Mouse (Mus musculus) lung, postnatal 0 days (tissue): ENCODE data around the gene Hira. TPM values are rescaled to one million over a fixed set of nuclear protein-coding genes. Genes with fewer than 3 reads are reported as not detected.

Experiments used
- ATAC-seq: fragments of 200-750 bp; cut with Nextera tagmentation; 2 replicates; pipeline ENCODE4 v1.8.0; 2017; ENCODE audit warnings: moderate library complexity
- DNase-seq: peaks from one replicate; pipeline ENCODE4 v3.0.0-alpha.2; 2016; ENCODE audit warnings: low spot score
- H3K27ac ChIP-seq: fragments of 300-500 bp; sonication (generic); 2 replicates; pipeline ENCODE4 v1.5.1; 2014; ENCODE audit warnings: antibody characterized with exemption, mild to moderate bottlenecking, low read length, mixed read lengths
- H3K27me3 ChIP-seq: fragments of 300-500 bp; sonication (generic); replicated peaks from 2 replicates; pipeline ENCODE4 v1.6.1; 2014; ENCODE audit warnings: low read length, mixed read lengths; ENCODE audit not compliant: insufficient read depth
- H3K36me3 ChIP-seq: fragments of 300-500 bp; sonication (generic); 2 replicates; pipeline ENCODE4 v1.6.1; 2014; ENCODE audit warnings: low read length, mixed read lengths; ENCODE audit not compliant: insufficient read depth
- H3K4me1 ChIP-seq: fragments of 300-500 bp; sonication (generic); 2 replicates; pipeline ENCODE4 v1.6.1; 2014; ENCODE audit warnings: antibody characterized with exemption, low read depth, low read length, mixed read lengths; ENCODE audit not compliant: insufficient read depth
- H3K4me2 ChIP-seq: fragments of 300-500 bp; sonication (generic); replicated peaks from 2 replicates; pipeline ENCODE4 v1.6.1; 2014; ENCODE audit warnings: low read depth, mild to moderate bottlenecking, low read length, moderate library complexity, mixed read lengths
- H3K4me3 ChIP-seq: fragments of 300-500 bp; sonication (generic); 2 replicates; pipeline ENCODE4 v1.5.1; 2014; ENCODE audit warnings: low read depth, low read length
- H3K9ac ChIP-seq: fragments of 300-500 bp; sonication (generic); replicated peaks from 2 replicates; pipeline ENCODE4 v1.6.1; 2014; ENCODE audit warnings: low read depth, mild to moderate bottlenecking
- H3K9me3 ChIP-seq: fragments of 300-500 bp; sonication (generic); 2 replicates; pipeline ENCODE4 v1.6.1; 2016; ENCODE audit warnings: low read length, mixed read lengths
- CTCF ChIP-seq: IDR thresholded peaks from 2 replicates; pipeline ENCODE4 v1.5.1; 2016; ENCODE audit warnings: antibody characterized with exemption, mild to moderate bottlenecking
- EP300 ChIP-seq: IDR thresholded peaks from 2 replicates; pipeline ENCODE4 v1.6.1; 2016; ENCODE audit warnings: antibody characterized with exemption, mild to moderate bottlenecking, control low read depth
- WGBS: fragments of 180-500 bp; shearing (Covaris S2); extraction: QIAGEN DNeasy Blood & Tissue Kit; methylation state at CpG from one replicate; pipeline ENCODE4 v1.1.7; 2014; 5-methylcytosine and 5-hydroxymethylcytosine counted together
- polyA plus RNA-seq: library from polyadenylated mRNA; unstranded; fragments of >200 nt; fragmentation: Nextera tagmentation; extraction: Ambion mirVana; gene quantifications from 2 replicates; pipeline ENCODE4 v1.2.1, GENCODE M21; 2015

The Hira gene
- polyA plus RNA-seq, 1 experiment from 2014 or later: 8.4 TPM

DNA sequence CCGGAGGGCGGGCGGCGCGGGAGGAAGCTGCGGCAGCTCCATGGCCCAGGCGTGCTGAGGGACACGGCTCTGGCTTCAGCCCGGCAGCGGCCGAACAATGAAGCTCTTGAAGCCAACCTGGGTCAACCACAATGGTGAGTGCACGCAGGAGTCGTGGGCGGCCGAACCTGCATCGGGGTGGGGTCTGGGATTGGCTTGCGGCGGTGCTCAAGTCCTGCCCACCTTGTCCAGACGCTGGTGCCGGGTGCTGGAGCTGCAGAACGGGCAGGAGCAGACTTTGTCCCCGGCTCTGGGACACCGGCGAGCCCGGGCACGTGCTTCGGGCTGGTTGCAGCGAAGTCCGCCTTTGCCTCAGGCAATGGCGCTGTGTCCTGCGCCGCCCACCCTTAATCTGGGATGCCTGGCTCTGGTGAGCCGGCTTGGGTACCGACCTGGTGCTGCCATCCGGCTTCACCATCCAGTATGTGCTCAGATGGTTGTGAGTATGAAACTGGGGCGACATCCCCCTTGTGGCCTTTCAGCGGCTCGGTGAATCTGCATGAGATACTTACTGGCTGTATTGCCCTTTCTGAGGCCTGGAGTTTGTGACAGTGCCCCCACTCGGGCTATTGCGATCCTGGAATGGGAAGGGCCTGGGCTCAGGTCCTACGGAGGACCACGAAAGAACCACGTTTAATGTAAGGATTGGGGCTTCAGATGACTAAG lies 701 bp downstream of the Hira start:
- Histone ChIP-seq H3K4me3 (peak overlapping the region; percentile 88), H3K27ac (peak overlapping the region; percentile 95), H3K4me2 (peak overlapping the region; percentile 95), H3K9ac (peak overlapping the region; percentile 76), H3K27me3 (no peaks in the 10 kb centered on the region), H3K9me3 (no peaks in the 10 kb centered on the region), H3K36me3 (peaks cover 11% of the 10 kb centered on the region; the same call in 1 of the 2 replicates), H3K4me1 (peaks cover 7% of the 10 kb centered on the region; the same call in 1 of the 2 replicates)
- peak; percentile 60 for DNase-seq
- peak; percentile 66 for TF ChIP-seq CTCF
- TF ChIP-seq EP300: no peak
- under 1% methylated on average over 41 of the region's 43 CpGs for WGBS
- peak; percentile 10 for ATAC-seq

DNA sequence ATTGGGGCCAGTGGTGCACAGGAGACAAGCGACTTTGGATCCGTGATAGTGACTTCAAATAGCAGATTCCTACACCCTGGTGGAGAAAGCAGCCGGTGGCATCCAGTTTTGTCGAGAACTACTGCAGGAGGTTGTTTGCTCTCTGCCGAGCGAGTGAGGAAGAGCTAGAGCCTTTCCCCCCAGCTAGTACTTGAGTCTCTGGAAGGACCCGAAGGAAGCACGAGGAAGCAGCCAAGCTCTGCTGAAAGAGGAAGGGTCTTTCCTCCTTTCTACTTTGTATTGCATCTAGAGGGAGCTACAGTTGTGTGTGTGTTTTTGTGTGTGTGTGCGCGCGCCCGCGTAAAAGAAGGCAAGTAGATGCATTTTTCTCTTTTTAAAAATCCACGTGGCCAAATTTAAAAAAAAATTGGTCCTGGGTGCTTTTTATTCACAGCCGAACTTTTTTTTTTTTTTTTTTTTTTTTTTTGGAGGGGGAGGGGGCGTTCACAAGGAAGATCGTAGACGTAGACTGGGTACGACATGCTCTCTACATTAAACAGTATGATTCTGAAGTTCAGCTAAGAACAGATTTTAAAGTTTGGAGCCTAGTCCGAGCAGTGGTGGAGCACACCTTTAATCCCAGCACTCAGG lies 1.4 kb downstream of the Hira start:
- H3K4me2 ChIP-seq: peak overlapping the region; percentile 95
- peak overlapping the region; percentile 88 for H3K4me3 ChIP-seq
- DNase-seq (no peak), ATAC-seq (no peak)
- TF ChIP-seq EP300 (no peak), CTCF (no peak)
- H3K4me1 ChIP-seq: peaks cover 7% of the 10 kb centered on the region; the same call in 1 of the 2 replicates
- H3K9me3 ChIP-seq: no peaks in the 10 kb centered on the region
- H3K9ac ChIP-seq: peak overlapping the region; percentile 76
- H3K27me3 ChIP-seq: no peaks in the 10 kb centered on the region
- H3K36me3 ChIP-seq: 0 out of 2 replicates have a peak, but pooled peaks cover 5% of the 10 kb centered on the region
- H3K27ac ChIP-seq: peak overlapping the region; percentile 95
- 14% methylated on average over 20 of the region's 20 CpGs for WGBS

DNA sequence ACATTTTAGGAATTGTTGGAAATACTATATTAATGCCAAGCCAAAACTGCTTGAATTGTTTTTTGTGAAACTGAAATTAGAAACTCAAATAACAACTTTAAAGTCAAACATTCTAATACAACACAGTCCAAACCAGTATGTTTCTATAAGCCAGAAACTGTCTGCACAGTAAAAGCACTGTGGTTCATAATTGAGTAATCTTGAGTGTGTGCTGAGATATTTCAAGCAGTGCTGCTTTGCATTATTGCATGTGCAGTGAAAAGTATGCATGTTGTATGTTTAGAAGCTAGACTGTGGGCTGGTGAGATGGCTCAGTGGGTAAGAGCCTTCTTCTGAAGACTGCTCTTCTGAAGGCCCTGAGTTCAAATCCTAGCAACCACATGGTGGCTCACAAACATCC lies 7.2 kb downstream of the Hira start:
- Histone ChIP-seq H3K4me3 (no peak overlapping the region), H3K27ac (no peak overlapping the region), H3K4me2 (no peak overlapping the region), H3K36me3 (no peaks in the 10 kb centered on the region), H3K4me1 (peaks cover 8% of the 10 kb centered on the region; the same call in 1 of the 2 replicates), H3K27me3 (no peaks in the 10 kb centered on the region), H3K9ac (no peak overlapping the region), H3K9me3 (no peaks in the 10 kb centered on the region)
- ATAC-seq (peak; percentile 71), DNase-seq (peak; percentile 57)
- TF ChIP-seq CTCF (no peak), EP300 (no peak)

DNA sequence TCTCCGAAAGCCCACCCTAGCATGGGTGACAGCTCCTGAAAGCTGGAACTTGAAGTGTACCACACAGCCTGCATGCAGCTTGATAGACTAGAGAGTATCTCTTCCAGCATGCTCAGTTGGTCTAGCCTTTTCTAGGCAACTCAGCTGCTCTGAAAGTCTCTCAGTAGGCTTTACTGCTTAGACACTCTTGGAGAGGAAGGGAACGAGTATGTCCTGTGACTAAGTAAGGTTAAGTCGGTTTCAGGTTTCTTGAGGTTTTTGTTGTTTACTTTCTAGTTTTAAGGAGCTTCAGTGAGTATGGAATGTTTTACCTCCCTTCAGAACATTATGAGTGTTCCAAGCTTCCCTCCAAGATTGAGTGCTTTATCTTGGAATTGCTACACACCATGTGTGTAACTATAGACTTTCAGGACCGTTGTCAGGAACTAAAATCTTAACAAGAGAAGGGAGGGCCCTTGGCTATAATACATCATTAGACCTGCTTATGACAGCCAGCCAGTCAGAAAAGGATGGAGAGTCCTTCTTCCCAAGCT lies 17.1 kb downstream of the Hira start:
- TF ChIP-seq EP300: peak; percentile 89
- TF ChIP-seq CTCF: no peak
- ATAC-seq (peak; percentile 95), DNase-seq (peak; percentile 90)
- H3K4me2 ChIP-seq: no peak overlapping the region
- no peaks in the 10 kb centered on the region for H3K27me3 ChIP-seq
- H3K36me3 ChIP-seq: peaks cover 6% of the 10 kb centered on the region; the same call in 1 of the 2 replicates
- no peaks in the 10 kb centered on the region for H3K4me1 ChIP-seq
- 0 out of 2 replicates have a peak overlapping the region, but pooled peaks have one; percentile 40 for H3K27ac ChIP-seq
- WGBS: 70% methylated on average over 4 of the region's 4 CpGs
- H3K9me3 ChIP-seq: no peaks in the 10 kb centered on the region
- H3K4me3 ChIP-seq: no peak overlapping the region
- no peak overlapping the region for H3K9ac ChIP-seq

DNA sequence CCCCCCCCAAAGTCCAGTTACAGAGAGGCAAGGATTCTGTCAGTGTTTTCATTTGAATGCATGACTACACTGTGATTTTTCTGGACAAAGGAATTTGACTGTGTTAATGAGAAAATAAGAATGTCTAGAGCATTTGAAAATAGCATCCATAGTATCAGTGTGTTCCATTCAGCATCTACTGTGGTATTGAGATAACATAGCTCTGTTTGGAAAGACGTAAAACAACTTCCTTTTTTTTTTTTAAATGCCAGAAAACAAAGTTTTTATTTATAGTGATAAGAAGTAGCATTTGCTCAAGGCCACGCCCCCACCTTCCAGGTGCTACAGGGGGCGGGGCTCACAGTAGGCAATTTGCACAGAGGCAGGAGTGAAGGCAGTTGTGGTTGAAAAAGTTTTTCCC lies 18.4 kb downstream of the Hira start:
- H3K27me3 ChIP-seq: no peaks in the 10 kb centered on the region
- H3K36me3 ChIP-seq: peaks cover 10% of the 10 kb centered on the region; the same call in 1 of the 2 replicates
- no peaks in the 10 kb centered on the region for H3K4me1 ChIP-seq
- TF ChIP-seq CTCF: no peak
- TF ChIP-seq EP300: no peak
- no peak overlapping the region for H3K27ac ChIP-seq
- H3K9ac ChIP-seq: no peak overlapping the region
- no peak for DNase-seq
- H3K4me3 ChIP-seq: no peak overlapping the region
- no peaks in the 10 kb centered on the region for H3K9me3 ChIP-seq
- ATAC-seq: no peak
- H3K4me2 ChIP-seq: no peak overlapping the region
- 79% methylated on average over 3 of the region's 3 CpGs for WGBS

DNA sequence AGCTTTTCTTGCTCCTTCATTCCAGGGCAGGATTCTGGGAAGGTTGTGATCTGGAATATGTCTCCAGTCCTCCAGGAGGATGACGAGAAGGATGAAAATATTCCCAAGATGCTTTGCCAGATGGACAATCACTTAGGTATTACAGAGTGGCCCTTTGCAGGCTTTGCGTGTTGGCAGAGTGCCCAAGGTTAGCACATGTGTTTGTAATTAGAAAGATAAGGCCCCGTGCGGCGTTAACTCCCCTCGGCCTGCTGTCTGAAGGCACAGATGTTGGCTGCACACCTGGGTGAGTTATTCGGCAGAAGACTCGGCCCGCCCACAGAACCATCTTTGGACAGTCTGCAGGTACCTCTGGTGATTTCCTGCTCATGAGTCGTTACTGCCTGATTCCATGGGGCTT lies 19.6 kb downstream of the Hira start:
- 44% methylated on average over 10 of the region's 10 CpGs for WGBS

More for the DNA sequence above, 19.6 kb downstream of the Hira start:
- Histone ChIP-seq H3K4me2 (no peak overlapping the region), H3K9ac (no peak overlapping the region), H3K27me3 (no peaks in the 10 kb centered on the region), H3K4me1 (no peaks in the 10 kb centered on the region), H3K36me3 (peaks cover 10% of the 10 kb centered on the region; the same call in 1 of the 2 replicates), H3K4me3 (no peak overlapping the region), H3K27ac (no peak overlapping the region), H3K9me3 (no peaks in the 10 kb centered on the region)
- no peak for TF ChIP-seq EP300
- TF ChIP-seq CTCF: no peak
- ATAC-seq (no peak), DNase-seq (peak; percentile 10)
